Mouse (Mus musculus) embryonic facial prominence, embryonic 13.5 days (tissue): ENCODE results near the gene Rap1gap2. TPM values are rescaled to one million over a fixed set of nuclear protein-coding genes. Genes with fewer than 3 reads are reported as not detected.

Experiments used
- ATAC-seq: fragments of 200-750 bp; cut with Nextera tagmentation; 2 replicates; pipeline ENCODE4 v1.8.0; 2017; ENCODE audit warnings: low read depth; ENCODE audit not compliant: insufficient number of reproducible peaks, insufficient read depth, low FRiP score, low TSS enrichment
- H3K27ac ChIP-seq: fragments of 300-500 bp; sonication (generic); 2 replicates; pipeline ENCODE4 v1.5.1; 2015; ENCODE audit warnings: moderate library complexity, mild to moderate bottlenecking, inconsistent platforms
- H3K27me3 ChIP-seq: fragments of 300-500 bp; sonication (generic); 2 replicates; pipeline ENCODE4 v1.6.1; 2015; ENCODE audit warnings: mild to moderate bottlenecking, inconsistent platforms
- H3K36me3 ChIP-seq: fragments of 300-500 bp; sonication (generic); 2 replicates; pipeline ENCODE4 v1.6.1; 2015; ENCODE audit warnings: mild to moderate bottlenecking, inconsistent platforms
- H3K4me1 ChIP-seq: fragments of 300-500 bp; sonication (generic); 2 replicates; pipeline ENCODE4 v1.6.1; 2015; ENCODE audit warnings: inconsistent platforms
- H3K4me2 ChIP-seq: fragments of 300-500 bp; sonication (generic); 2 replicates; pipeline ENCODE4 v1.6.1; 2015; ENCODE audit warnings: moderate library complexity, mild to moderate bottlenecking, inconsistent platforms
- H3K4me3 ChIP-seq: fragments of 300-500 bp; sonication (generic); 2 replicates; pipeline ENCODE4 v1.5.1; 2015; ENCODE audit warnings: mild to moderate bottlenecking, inconsistent platforms
- H3K9ac ChIP-seq: fragments of 300-500 bp; sonication (generic); 2 replicates; pipeline ENCODE4 v1.6.1; 2015; ENCODE audit warnings: mild to moderate bottlenecking, inconsistent platforms
- H3K9me3 ChIP-seq: fragments of 300-500 bp; sonication (generic); 2 replicates; pipeline ENCODE4 v1.6.1; 2016; ENCODE audit warnings: inconsistent platforms
- WGBS: fragments of 180-500 bp; shearing (Covaris S2); methylation state at CpG from one replicate; pipeline ENCODE4 v1.1.7; 2015; ENCODE audit warnings: mixed read lengths; 5-methylcytosine and 5-hydroxymethylcytosine counted together
- polyA plus RNA-seq: library from polyadenylated mRNA; unstranded; fragments of >200 nt; fragmentation: Nextera tagmentation; extraction: Ambion mirVana; gene quantifications from 2 replicates; pipeline ENCODE4 v1.2.1, GENCODE M21; 2015

Gene Rap1gap2
- polyA plus RNA-seq, 1 experiment from 2014 or later, result 1.1 TPM

DNA sequence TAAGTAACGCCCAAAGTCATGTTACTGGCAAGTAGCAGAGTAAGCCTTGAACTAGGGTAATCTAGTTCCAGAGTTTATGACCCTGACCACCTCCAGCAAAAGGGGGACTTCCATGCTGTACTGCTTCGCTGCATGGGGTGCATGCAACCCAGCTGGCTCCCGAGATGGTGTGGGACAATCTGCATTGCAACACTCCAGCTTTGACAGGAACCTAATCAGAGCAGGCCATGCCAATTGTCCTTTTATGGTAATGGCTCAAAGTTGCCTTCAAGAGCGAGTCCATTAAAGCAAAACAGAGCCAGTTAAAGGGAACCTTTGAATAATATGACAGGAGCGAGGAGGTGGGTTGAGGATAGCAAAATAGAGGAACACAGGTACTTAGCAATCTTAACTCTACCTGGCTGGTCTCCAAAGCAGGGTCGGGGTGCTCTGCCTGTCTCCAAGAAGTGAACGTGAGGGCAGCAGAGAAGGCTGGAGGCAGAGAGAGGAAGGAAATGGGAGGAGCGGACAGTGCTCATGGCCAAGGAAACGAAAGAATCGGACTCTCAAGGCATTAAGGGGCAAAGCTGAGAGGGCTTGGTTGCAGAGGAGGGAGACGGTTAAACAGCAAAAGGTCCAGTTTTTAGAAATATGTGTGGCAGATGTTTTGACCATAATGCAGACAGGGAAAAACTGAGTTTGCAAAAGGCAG is 117.4 kb downstream of the Rap1gap2 start:
- H3K36me3 ChIP-seq, result no peaks in the 10 kb centered on the region
- 72% methylated on average over 11 of the region's 11 CpGs for WGBS
- H3K9me3 ChIP-seq, result no peaks in the 10 kb centered on the region
- no peak for ATAC-seq
- H3K4me2 ChIP-seq, result no peak overlapping the region
- H3K4me3 ChIP-seq, result no peak overlapping the region
- no peaks in the 10 kb centered on the region for H3K27me3 ChIP-seq
- H3K27ac ChIP-seq, result no peak overlapping the region
- no peaks in the 10 kb centered on the region for H3K4me1 ChIP-seq
- no peak overlapping the region for H3K9ac ChIP-seq

DNA sequence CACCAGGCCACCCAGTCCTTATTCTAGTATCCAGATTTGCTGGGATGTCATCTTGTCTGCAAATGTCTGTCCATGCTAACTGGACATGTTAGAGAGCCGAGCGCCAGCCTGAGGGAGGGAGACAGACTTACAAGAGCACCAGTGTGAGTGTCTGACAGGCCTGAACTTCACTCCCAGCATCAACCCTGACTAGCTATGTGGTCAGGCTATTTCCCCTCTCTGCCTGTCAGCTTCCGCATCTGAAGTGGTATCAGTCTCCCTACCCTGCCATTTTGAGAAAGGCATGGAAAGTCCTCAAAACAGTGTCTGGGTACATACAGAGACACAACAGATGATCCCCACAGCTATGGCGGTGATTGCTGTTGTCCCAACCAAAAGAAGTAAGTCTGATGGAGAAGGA is 119.6 kb downstream of the Rap1gap2 start:
- Histone ChIP-seq H3K4me3 (no peak overlapping the region), H3K9ac (no peak overlapping the region), H3K4me1 (no peaks in the 10 kb centered on the region), H3K27me3 (no peaks in the 10 kb centered on the region), H3K27ac (no peak overlapping the region), H3K36me3 (no peaks in the 10 kb centered on the region), H3K4me2 (no peak overlapping the region), H3K9me3 (no peaks in the 10 kb centered on the region)
- 87% methylated on average over 4 of the region's 4 CpGs for WGBS
- no peak for ATAC-seq

DNA sequence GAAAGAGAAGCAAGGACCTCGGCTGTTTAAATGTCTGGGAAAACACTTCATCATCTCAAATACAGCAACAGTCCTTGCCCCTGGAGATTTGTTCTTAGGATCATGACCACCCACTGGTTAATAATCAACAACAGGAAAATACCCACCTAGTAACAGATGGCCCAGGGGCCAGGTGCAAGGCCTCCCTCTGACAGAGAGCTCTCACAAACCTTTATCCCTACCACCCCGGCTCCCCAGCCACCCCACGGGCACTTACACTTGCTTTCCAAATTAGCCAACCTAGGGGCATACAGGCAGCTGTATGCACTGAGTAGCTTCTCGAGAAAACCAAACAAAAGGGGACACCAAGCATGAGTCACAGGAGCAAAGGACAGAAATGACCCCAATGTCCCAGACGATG is 121.5 kb downstream of the Rap1gap2 start:
- H3K36me3 ChIP-seq, result no peaks in the 10 kb centered on the region
- H3K27me3 ChIP-seq, result no peaks in the 10 kb centered on the region
- 74% methylated on average over 5 of the region's 5 CpGs for WGBS
- H3K9me3 ChIP-seq, result no peaks in the 10 kb centered on the region
- H3K4me2 ChIP-seq, result no peak overlapping the region
- no peaks in the 10 kb centered on the region for H3K4me1 ChIP-seq
- no peak overlapping the region for H3K27ac ChIP-seq
- H3K9ac ChIP-seq, result no peak overlapping the region
- H3K4me3 ChIP-seq, result no peak overlapping the region
- ATAC-seq, result no peak

DNA sequence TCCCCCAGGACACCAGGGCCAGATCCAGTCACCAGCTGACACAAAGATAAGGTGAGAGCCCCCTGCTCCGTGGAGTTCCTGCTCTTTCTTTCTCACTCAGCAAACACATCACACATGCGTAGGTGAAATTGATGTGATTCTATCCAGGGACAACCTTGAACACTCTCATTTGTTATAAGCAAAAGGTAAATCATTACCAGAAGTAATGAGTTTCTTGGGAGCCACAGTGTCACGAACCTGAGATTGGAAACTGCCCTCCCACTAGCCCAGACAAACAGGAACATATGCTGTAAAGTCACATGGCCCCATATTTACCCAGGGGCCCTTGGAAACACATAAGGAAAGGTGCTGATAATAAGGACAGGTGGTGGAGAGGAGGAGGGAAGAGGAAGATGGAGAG is 122.8 kb downstream of the Rap1gap2 start:
- ATAC-seq, result no peak
- no peak overlapping the region for H3K27ac ChIP-seq
- no peak overlapping the region for H3K9ac ChIP-seq
- H3K4me1 ChIP-seq, result no peaks in the 10 kb centered on the region
- no peak overlapping the region for H3K4me2 ChIP-seq
- no peaks in the 10 kb centered on the region for H3K27me3 ChIP-seq
- H3K36me3 ChIP-seq, result no peaks in the 10 kb centered on the region
- no peaks in the 10 kb centered on the region for H3K9me3 ChIP-seq
- 63% methylated on average over 3 of the region's 3 CpGs for WGBS
- H3K4me3 ChIP-seq, result no peak overlapping the region

DNA sequence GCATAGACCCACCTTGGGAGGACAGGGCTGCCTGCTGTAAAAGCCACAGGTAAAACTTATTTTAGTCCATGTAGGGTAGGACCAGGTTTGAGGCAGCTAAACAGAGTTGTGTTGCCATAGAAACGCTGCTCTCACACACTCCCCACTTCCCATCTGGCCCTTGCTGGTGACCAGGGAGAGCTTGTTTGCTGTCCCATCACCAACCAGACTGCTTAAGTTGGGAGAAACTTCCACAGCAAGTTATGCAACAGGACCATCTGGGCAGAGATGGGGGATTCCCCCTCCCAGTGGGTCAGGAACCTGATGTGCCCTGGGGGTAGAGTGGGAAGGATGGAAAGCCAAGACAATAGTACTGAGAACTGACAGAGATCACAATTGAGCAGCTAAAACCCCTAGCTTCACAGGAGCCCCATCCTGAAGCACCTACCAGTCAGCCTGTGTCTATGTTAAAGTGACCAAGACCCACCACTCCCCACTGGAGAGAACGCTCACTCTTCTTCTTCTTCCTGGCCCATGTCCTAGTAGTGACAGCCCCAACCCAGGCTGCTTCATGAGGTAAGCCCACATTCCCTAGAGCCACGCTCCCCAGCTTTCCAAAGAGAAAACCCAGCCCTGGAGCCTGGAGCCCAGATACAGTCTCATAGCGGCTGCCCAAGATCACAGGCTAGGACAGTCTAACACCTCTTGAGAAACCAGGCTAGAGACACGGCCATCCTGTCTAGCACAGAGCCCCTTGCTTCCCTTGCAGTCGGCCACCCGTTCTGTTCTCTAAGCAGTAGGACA is 125.1 kb downstream of the Rap1gap2 start:
- Histone ChIP-seq H3K27ac (no peak overlapping the region), H3K9ac (no peak overlapping the region), H3K9me3 (no peaks in the 10 kb centered on the region), H3K4me2 (no peak overlapping the region), H3K4me1 (no peaks in the 10 kb centered on the region), H3K4me3 (no peak overlapping the region), H3K36me3 (no peaks in the 10 kb centered on the region), H3K27me3 (no peaks in the 10 kb centered on the region)
- WGBS, result 87% methylated on average over 7 of the region's 7 CpGs
- ATAC-seq, result no peak

DNA sequence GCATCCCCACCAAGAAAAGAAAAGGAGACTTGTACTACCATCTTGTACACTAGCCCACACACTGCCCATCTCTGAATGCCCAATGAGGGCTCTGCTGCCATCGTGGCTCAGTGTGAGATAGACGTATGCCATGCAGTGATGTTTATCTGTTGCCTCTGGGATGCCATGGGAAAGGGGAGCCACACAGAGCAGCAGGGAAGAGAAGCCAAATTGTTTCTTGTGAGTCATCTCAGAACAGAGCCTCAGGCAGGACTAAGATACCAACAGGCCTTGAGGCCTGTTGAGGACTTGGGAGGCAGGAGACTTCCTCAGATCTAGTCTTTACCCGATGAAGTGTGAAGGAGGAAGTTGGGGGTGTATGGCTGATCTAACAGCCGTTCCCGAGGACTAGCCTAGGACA is 126.8 kb downstream of the Rap1gap2 start:
- H3K9me3 ChIP-seq, result no peaks in the 10 kb centered on the region
- ATAC-seq, result no peak
- no peaks in the 10 kb centered on the region for H3K4me1 ChIP-seq
- 76% methylated on average over 5 of the region's 5 CpGs for WGBS
- H3K9ac ChIP-seq, result no peak overlapping the region
- H3K27ac ChIP-seq, result no peak overlapping the region
- no peaks in the 10 kb centered on the region for H3K27me3 ChIP-seq
- H3K4me2 ChIP-seq, result no peak overlapping the region
- no peaks in the 10 kb centered on the region for H3K36me3 ChIP-seq
- H3K4me3 ChIP-seq, result no peak overlapping the region

DNA sequence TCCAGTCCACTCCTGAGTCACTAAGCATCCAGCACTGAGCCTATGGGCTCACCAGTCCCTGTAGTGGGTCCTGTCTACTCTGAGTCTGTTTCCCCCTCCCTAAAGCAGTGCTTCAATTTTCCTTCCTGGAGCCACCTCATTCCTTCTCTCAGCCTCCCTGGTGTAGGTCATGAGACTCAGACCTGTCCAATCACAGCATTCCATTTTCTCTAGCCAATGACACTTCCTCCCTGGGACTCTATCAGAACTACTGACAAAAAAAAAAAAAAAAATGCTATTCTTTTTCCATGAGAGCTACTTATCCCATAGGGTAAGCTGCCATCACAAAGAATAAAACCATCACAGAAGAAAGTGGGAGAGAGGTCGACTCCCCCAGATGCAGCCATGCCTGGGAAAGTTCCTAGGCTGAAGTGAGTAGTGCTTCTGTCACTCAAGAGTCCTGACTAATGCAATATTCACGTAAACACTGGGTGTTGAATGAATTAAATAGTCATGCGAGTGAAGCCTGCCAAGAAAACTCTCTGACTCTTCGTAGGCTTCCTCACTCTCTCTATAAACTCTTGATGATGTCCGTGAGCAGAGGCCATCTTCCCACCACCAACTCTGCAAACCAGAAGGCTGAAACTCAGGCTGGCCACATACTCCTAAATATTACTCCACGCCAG is 127.4 kb downstream of the Rap1gap2 start:
- H3K9ac ChIP-seq, result no peak overlapping the region
- H3K4me1 ChIP-seq, result no peaks in the 10 kb centered on the region
- no peak overlapping the region for H3K4me2 ChIP-seq
- WGBS, result 83% methylated on average over 6 of the region's 6 CpGs
- no peak for ATAC-seq
- H3K27me3 ChIP-seq, result no peaks in the 10 kb centered on the region
- H3K27ac ChIP-seq, result no peak overlapping the region
- no peaks in the 10 kb centered on the region for H3K9me3 ChIP-seq
- H3K36me3 ChIP-seq, result no peaks in the 10 kb centered on the region
- H3K4me3 ChIP-seq, result no peak overlapping the region

DNA sequence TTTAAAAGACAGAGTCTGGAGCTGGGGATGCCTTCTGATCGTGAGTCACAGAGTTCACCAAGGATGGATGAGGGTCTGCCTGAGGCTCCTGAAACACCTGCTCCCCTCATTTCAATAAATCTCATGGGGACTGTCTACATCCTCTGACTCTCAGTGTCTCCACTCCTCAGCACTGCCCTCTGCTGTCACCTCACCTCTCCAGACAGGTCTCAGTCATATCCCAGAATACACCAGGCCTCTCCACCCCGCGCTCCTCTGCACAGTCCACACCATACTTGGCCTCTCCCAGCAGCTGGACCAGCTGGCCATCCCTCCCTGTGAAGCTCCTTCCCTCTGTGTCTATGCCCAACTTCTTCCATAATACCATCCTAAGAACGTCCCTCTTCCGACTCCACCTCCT is 128.9 kb downstream of the Rap1gap2 start:
- ATAC-seq, result no peak
- H3K9me3 ChIP-seq, result no peaks in the 10 kb centered on the region
- H3K27me3 ChIP-seq, result no peaks in the 10 kb centered on the region

DNA sequence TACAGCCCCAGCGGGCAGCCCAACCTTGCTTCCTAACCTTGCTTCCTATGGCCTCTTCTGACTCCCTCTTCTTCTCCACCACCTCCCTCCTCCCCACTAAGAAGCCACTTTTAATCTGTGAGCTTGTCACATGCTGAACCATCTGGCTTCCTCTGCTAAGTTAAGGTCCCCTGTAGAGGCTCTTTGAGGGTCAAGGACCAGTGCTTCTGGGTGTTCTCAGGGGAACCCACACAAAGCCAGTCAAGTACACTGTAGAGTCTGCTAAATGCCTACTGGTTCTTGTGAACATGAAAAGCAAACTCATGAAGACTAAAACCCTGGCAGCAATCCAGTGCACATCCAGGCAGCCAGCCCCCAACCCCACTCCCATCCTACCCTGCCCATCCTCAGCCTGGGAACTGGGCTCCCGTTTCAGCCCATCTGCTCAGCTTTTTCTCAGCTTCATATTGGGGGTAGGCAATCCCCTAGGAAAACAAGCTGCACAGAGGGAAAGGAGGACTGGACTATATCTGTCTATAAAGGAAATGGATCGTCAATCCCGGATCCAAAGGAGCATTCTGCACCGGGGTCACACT is 130.9 kb downstream of the Rap1gap2 start:
- H3K27ac ChIP-seq, result no peak overlapping the region
- no peaks in the 10 kb centered on the region for H3K27me3 ChIP-seq
- no peaks in the 10 kb centered on the region for H3K36me3 ChIP-seq
- WGBS, result 79% methylated on average over 5 of the region's 5 CpGs
- no peaks in the 10 kb centered on the region for H3K4me1 ChIP-seq
- ATAC-seq, result no peak
- no peak overlapping the region for H3K9ac ChIP-seq
- H3K9me3 ChIP-seq, result no peaks in the 10 kb centered on the region
- H3K4me2 ChIP-seq, result no peak overlapping the region
- no peak overlapping the region for H3K4me3 ChIP-seq

More for the DNA sequence above, 128.9 kb downstream of the Rap1gap2 start:
- H3K27ac ChIP-seq, result no peak overlapping the region
- no peak overlapping the region for H3K9ac ChIP-seq
- H3K4me3 ChIP-seq, result no peak overlapping the region
- H3K4me2 ChIP-seq, result no peak overlapping the region
- H3K36me3 ChIP-seq, result no peaks in the 10 kb centered on the region
- no peaks in the 10 kb centered on the region for H3K4me1 ChIP-seq
- WGBS, result 62% methylated on average over 5 of the region's 5 CpGs

DNA sequence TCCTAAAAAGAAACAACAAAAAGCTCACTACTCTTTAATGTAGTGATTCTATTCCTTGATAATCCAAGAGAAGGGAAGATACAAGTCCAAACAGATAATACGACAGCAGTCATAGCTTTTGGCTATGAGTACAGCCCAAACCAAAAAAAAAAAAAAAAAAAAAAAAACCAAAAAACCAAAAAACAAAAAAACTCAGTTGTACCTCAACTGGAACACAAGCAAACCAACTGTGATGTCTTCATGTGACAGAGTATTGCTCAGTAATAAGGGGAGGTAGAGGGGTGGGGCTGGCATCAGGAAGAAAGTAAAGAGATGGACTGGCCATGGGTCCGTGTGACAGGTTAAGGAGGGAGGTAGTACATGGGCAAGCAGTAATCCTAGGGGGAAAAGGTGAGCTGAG is 131.8 kb downstream of the Rap1gap2 start:
- Histone ChIP-seq H3K9me3 (no peaks in the 10 kb centered on the region), H3K9ac (no peak overlapping the region), H3K4me3 (no peak overlapping the region), H3K27me3 (0 out of 2 replicates have a peak, but pooled peaks cover 1% of the 10 kb centered on the region), H3K27ac (no peak overlapping the region), H3K4me2 (no peak overlapping the region), H3K36me3 (no peaks in the 10 kb centered on the region), H3K4me1 (no peaks in the 10 kb centered on the region)
- WGBS, result 80% methylated on average over 2 of the region's 2 CpGs
- no peak for ATAC-seq

DNA sequence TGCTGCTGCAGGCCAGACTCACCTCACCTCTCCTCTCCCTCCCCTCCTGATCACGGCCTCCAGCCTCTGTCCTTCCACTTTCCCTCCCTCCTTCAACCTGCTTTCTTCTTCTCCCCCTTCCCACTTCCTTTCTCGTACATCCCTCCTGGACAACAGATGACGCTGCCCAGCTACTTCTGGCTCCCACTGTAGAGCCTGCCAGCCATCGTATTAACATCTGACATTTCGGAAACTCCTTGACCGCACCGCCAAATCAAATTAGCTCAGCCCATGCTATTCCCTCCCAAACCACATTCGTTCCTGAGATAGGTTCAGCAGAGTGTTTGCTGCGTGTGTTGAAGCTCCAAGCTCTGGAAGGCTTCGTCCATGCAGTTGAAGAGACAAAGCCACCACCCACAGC is 138.0 kb downstream of the Rap1gap2 start:
- no peak overlapping the region for H3K27ac ChIP-seq
- no peak overlapping the region for H3K4me3 ChIP-seq
- no peak overlapping the region for H3K9ac ChIP-seq
- peaks cover 7% of the 10 kb centered on the region; the same call in 1 of the 2 replicates for H3K4me1 ChIP-seq
- no peaks in the 10 kb centered on the region for H3K36me3 ChIP-seq
- 72% methylated on average over 10 of the region's 10 CpGs for WGBS
- no peak for ATAC-seq
- H3K9me3 ChIP-seq, result no peaks in the 10 kb centered on the region
- H3K27me3 ChIP-seq, result 0 out of 2 replicates have a peak, but pooled peaks cover 3% of the 10 kb centered on the region
- no peak overlapping the region for H3K4me2 ChIP-seq
